Mouse (Mus musculus) limb, embryonic 13.5 days (tissue): ENCODE data around the gene Prkag3. TPM values are rescaled to one million over a fixed set of nuclear protein-coding genes. Genes with fewer than 3 reads are reported as not detected.

ENCODE experiments used
- ATAC-seq: fragments of 200-750 bp; cut with Nextera tagmentation; 2 replicates; pipeline ENCODE4 v1.8.0; 2017; ENCODE audit warnings: low read depth, moderate number of reproducible peaks, moderate TSS enrichment; ENCODE audit not compliant: low FRiP score
- H3K27ac ChIP-seq: fragments of 300-500 bp; sonication (generic); 2 replicates; pipeline ENCODE4 v1.5.1; 2015; ENCODE audit warnings: inconsistent platforms, mild to moderate bottlenecking, moderate library complexity
- H3K27me3 ChIP-seq: fragments of 300-500 bp; sonication (generic); 2 replicates; pipeline ENCODE4 v1.6.1; 2015; ENCODE audit warnings: mild to moderate bottlenecking, inconsistent platforms
- H3K36me3 ChIP-seq: fragments of 300-500 bp; sonication (generic); 2 replicates; pipeline ENCODE4 v1.6.1; 2015; ENCODE audit warnings: inconsistent platforms, mild to moderate bottlenecking, moderate library complexity
- H3K4me1 ChIP-seq: fragments of 300-500 bp; sonication (generic); 2 replicates; pipeline ENCODE4 v1.6.1; 2015; ENCODE audit warnings: inconsistent platforms
- H3K4me2 ChIP-seq: fragments of 300-500 bp; sonication (generic); replicated peaks from 2 replicates; pipeline ENCODE4 v1.6.1; 2015; ENCODE audit warnings: inconsistent platforms, mild to moderate bottlenecking, moderate library complexity
- H3K4me3 ChIP-seq: fragments of 300-500 bp; sonication (generic); 2 replicates; pipeline ENCODE4 v1.5.1; 2015; ENCODE audit warnings: moderate library complexity, mild to moderate bottlenecking, inconsistent platforms
- H3K9ac ChIP-seq: fragments of 300-500 bp; sonication (generic); 2 replicates; pipeline ENCODE4 v1.6.1; 2015; ENCODE audit warnings: mild to moderate bottlenecking, inconsistent platforms
- H3K9me3 ChIP-seq: fragments of 300-500 bp; sonication (generic); 2 replicates; pipeline ENCODE4 v1.6.1; 2016; ENCODE audit warnings: inconsistent platforms
- WGBS: fragments of 180-500 bp; shearing (Covaris S2); methylation state at CpG from one replicate; pipeline ENCODE4 v1.1.7; 2015; 5-methylcytosine and 5-hydroxymethylcytosine counted together
- polyA plus RNA-seq: library from polyadenylated mRNA; unstranded; fragments of >200 nt; fragmentation: Nextera tagmentation; extraction: Ambion mirVana; gene quantifications from 2 replicates; pipeline ENCODE4 v1.2.1, GENCODE M21; 2015

Gene Prkag3
- polyA plus RNA-seq, 1 experiment from 2014 or later, result 1.9 TPM

DNA sequence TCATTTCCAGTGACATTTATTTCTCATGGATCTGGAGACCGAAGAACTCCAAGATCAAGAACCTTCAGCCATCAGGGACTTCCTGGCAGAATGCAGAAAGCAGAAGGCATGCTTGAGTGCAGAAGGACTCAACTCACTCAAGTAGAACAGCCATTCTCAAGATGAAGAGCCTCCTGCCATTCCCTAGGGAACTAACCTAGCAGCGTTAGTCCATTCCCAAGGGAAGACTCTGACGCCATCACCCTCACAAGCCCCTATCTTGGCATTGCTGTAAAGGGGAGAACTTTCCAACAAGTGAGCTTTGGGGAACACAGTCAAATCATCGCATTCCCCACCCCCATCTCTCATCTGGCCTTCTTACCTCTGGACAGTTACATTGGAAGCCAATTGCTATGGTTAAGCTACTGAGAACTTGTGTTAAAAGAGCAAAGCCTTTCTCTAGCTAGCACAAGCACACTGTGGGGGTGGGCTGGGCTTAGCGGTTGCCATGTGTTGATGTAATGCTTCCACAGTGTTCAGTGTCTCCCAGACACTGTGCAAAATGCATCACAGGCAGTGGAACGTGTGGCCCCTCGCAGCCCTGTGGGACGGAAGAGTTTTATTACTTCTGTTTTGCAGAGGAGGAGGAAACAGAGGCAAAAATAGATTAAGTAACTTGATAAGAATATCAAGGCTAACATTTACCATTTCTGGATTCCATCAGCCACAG, 4.4 kb upstream of the Prkag3 start:
- WGBS, result 78% methylated on average over 8 of the region's 8 CpGs
- H3K4me2 ChIP-seq, result no peak overlapping the region
- no peaks in the 10 kb centered on the region for H3K36me3 ChIP-seq
- H3K4me1 ChIP-seq, result peaks cover 6% of the 10 kb centered on the region; the same call in 1 of the 2 replicates
- ATAC-seq, result no peak
- H3K9me3 ChIP-seq, result no peaks in the 10 kb centered on the region
- no peak overlapping the region for H3K9ac ChIP-seq
- H3K4me3 ChIP-seq, result no peak overlapping the region
- peaks cover 15% of the 10 kb centered on the region for H3K27me3 ChIP-seq
- no peak overlapping the region for H3K27ac ChIP-seq

- Histone ChIP-seq H3K27me3 (peaks cover 20% of the 10 kb centered on the region), H3K4me3 (no peak overlapping the region), H3K27ac (no peak overlapping the region), H3K36me3 (no peaks in the 10 kb centered on the region), H3K9ac (no peak overlapping the region), H3K4me1 (peaks cover 7% of the 10 kb centered on the region; the same call in 1 of the 2 replicates), H3K4me2 (no peak overlapping the region), H3K9me3 (no peaks in the 10 kb centered on the region)
- ATAC-seq, result no peak
- 93% methylated on average over 3 of the region's 3 CpGs for WGBS
These were observed 3.8 kb upstream of the Prkag3 start for GRCm38 (mm10) chr1:74752833-74753232.

- Histone ChIP-seq H3K9ac (no peak overlapping the region), H3K27ac (no peak overlapping the region), H3K36me3 (no peaks in the 10 kb centered on the region), H3K4me3 (no peak overlapping the region), H3K9me3 (no peaks in the 10 kb centered on the region), H3K4me2 (no peak overlapping the region), H3K4me1 (peaks cover 7% of the 10 kb centered on the region; the same call in 1 of the 2 replicates), H3K27me3 (peaks cover 27% of the 10 kb centered on the region)
- no peak for ATAC-seq
- 83% methylated on average over 8 of the region's 8 CpGs for WGBS
These were observed 3.1 kb upstream of the Prkag3 start for GRCm38 (mm10) chr1:74752150-74752549.

DNA sequence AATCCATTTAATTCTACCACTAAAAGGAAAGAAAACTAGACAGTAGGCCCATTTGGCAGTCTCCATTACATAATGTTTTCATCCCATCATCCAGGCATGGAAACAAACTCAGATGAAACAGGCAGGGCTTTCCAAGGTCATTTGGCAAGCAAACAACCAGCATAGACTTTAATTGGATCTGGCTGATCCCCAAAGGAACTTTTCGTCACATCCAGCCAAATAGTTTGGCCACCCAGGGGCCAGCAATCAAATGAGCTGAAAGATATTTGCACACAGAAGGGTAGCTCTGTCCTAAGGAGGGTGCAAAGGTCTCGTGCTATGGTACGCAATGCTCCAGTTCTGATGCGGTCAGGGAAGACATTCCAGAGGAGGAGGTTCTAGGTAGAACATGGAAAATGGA, 1.7 kb upstream of the Prkag3 start:
- Histone ChIP-seq H3K27ac (no peak overlapping the region), H3K9ac (no peak overlapping the region), H3K4me3 (no peak overlapping the region), H3K4me1 (peaks cover 7% of the 10 kb centered on the region; the same call in 1 of the 2 replicates), H3K36me3 (no peaks in the 10 kb centered on the region), H3K4me2 (no peak overlapping the region), H3K27me3 (peaks cover 29% of the 10 kb centered on the region), H3K9me3 (no peaks in the 10 kb centered on the region)
- WGBS, result 79% methylated on average over 4 of the region's 4 CpGs
- no peak for ATAC-seq

DNA sequence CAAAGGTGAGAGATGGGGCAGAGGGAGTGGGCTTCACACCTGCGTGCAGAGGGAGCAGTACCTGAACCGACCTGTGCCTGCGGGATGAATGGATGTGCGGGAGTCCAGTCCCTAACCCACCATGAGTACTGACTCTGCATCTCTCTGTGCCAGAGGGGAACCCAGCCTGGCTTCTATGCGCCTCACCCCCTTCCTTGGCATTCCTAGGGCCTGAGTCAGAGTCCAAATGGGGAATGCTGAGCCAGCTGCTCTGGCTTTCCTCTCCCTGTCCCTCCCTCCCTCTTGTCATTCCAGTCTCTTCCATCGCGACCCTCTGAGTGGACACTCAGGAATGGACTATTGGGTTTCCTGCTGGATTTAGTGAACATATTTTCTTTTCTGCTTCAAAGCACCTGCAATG, 280 bp upstream of the Prkag3 start:
- WGBS, result 65% methylated on average over 7 of the region's 7 CpGs
- H3K4me3 ChIP-seq, result no peak overlapping the region; the same call in 1 of the 2 replicates
- no peaks in the 10 kb centered on the region for H3K36me3 ChIP-seq
- H3K4me1 ChIP-seq, result peaks cover 7% of the 10 kb centered on the region; the same call in 1 of the 2 replicates
- no peak overlapping the region for H3K27ac ChIP-seq
- ATAC-seq, result peak; percentile 70; the same call in 1 of the 2 replicates
- H3K27me3 ChIP-seq, result peaks cover 29% of the 10 kb centered on the region
- H3K9ac ChIP-seq, result no peak overlapping the region
- H3K4me2 ChIP-seq, result peak overlapping the region; percentile 59
- no peaks in the 10 kb centered on the region for H3K9me3 ChIP-seq

GRCm38 (mm10) chr1:74747335-74747734, 1.7 kb downstream of the Prkag3 start:
- no peak overlapping the region for H3K4me2 ChIP-seq
- H3K4me3 ChIP-seq, result no peak overlapping the region
- no peak overlapping the region for H3K27ac ChIP-seq
- H3K9ac ChIP-seq, result no peak overlapping the region
- H3K4me1 ChIP-seq, result peaks cover 7% of the 10 kb centered on the region; the same call in 1 of the 2 replicates
- no peak for ATAC-seq
- WGBS, result 72% methylated on average over 5 of the region's 5 CpGs
- no peaks in the 10 kb centered on the region for H3K9me3 ChIP-seq
- H3K36me3 ChIP-seq, result no peaks in the 10 kb centered on the region
- H3K27me3 ChIP-seq, result peaks cover 29% of the 10 kb centered on the region

DNA sequence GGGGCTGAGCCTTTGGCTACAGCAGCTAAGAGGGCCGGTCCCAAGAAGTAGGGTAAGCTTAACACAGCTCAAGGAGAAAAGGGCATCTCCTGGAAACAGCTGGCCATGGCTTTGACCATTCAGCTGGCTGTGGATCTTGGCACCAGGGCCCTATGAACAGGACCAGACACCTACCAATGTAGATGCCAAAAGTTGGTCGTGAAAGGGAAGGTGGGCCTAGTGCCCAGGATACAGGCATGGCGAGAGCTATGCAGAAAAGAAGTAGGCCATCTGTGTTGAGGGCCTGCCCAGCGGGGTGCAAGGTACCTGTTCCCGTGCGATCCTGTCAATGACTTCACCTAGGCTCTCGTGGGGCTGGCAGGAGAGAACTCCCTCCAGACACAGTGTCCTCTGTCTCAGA, 8.2 kb downstream of the Prkag3 start:
- Histone ChIP-seq H3K27me3 (no peaks in the 10 kb centered on the region), H3K4me1 (no peaks in the 10 kb centered on the region), H3K27ac (no peak overlapping the region), H3K9ac (no peak overlapping the region), H3K36me3 (no peaks in the 10 kb centered on the region), H3K4me3 (no peak overlapping the region), H3K9me3 (no peaks in the 10 kb centered on the region), H3K4me2 (no peak overlapping the region)
- ATAC-seq, result no peak
- 68% methylated on average over 7 of the region's 7 CpGs for WGBS

- 84% methylated on average over 7 of the region's 7 CpGs for WGBS
- Histone ChIP-seq H3K27me3 (no peaks in the 10 kb centered on the region), H3K4me2 (no peak overlapping the region), H3K27ac (no peak overlapping the region), H3K4me1 (no peaks in the 10 kb centered on the region), H3K4me3 (no peak overlapping the region), H3K36me3 (no peaks in the 10 kb centered on the region), H3K9me3 (no peaks in the 10 kb centered on the region), H3K9ac (no peak overlapping the region)
- ATAC-seq, result no peak
These were observed 11.5 kb downstream of the Prkag3 start for GRCm38 (mm10) chr1:74737500-74737899.

DNA sequence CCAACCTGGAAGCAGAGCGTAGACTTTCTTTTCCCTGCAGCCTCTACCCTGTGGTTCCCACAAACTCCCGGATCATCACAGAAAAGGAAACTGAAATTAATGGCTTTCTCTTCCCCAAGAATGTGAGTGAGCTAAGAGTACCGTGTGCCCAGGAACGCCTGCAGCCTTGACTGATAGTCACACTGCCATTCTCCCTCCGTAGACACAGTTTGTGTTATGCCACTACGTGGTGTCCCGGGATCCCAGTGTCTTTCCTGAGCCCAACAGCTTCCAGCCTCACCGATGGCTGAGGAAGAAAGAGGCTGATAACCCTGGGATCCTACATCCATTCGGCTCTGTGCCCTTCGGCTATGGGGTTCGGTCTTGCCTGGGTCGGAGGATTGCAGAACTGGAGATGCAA, 12.0 kb downstream of the Prkag3 start:
- 93% methylated on average over 12 of the region's 12 CpGs for WGBS
- ATAC-seq, result no peak

GRCm38 (mm10) chr1:74728446-74728845, 20.6 kb downstream of the Prkag3 start:
- H3K4me3 ChIP-seq, result no peak overlapping the region
- WGBS, result 71% methylated on average over 8 of the region's 8 CpGs
- ATAC-seq, result no peak

More for the DNA sequence above, 12.0 kb downstream of the Prkag3 start:
- Histone ChIP-seq H3K9ac (no peak overlapping the region), H3K4me1 (no peaks in the 10 kb centered on the region), H3K27ac (no peak overlapping the region), H3K4me2 (no peak overlapping the region), H3K4me3 (no peak overlapping the region), H3K36me3 (no peaks in the 10 kb centered on the region), H3K9me3 (no peaks in the 10 kb centered on the region), H3K27me3 (no peaks in the 10 kb centered on the region)

DNA sequence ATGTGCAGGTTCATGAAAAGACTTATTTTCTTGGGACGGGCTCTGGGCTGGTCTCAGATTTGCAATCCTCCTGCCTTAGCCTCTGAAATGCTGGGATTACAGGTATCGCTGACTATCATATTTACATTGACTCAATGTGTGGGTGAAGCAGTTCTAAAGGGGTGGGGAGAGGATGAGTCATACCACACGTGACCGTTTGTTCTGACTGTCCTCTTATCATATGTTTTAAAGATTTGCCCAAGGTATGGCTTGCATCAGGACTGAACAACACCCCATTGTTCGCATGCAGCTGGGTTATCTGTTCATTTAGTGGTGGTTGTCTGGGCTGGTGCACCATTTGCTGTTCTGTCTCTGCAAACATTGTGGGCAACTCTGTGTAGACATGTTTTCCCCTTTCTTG, 22.3 kb downstream of the Prkag3 start:
- no peak for ATAC-seq
- Histone ChIP-seq H3K4me2 (no peak overlapping the region), H3K36me3 (no peaks in the 10 kb centered on the region), H3K27me3 (no peaks in the 10 kb centered on the region), H3K4me3 (no peak overlapping the region), H3K9me3 (0 out of 2 replicates have a peak, but pooled peaks cover 6% of the 10 kb centered on the region), H3K4me1 (no peaks in the 10 kb centered on the region), H3K27ac (no peak overlapping the region), H3K9ac (no peak overlapping the region)
- 78% methylated on average over 5 of the region's 5 CpGs for WGBS

More at GRCm38 (mm10) chr1:74728446-74728845, 20.6 kb downstream of the Prkag3 start:
- Histone ChIP-seq H3K9ac (no peak overlapping the region), H3K27ac (no peak overlapping the region), H3K9me3 (0 out of 2 replicates have a peak, but pooled peaks cover 5% of the 10 kb centered on the region), H3K4me1 (no peaks in the 10 kb centered on the region), H3K36me3 (no peaks in the 10 kb centered on the region), H3K4me2 (no peak overlapping the region), H3K27me3 (no peaks in the 10 kb centered on the region)

GRCm38 (mm10) chr1:74726114-74726513, 22.9 kb downstream of the Prkag3 start:
- H3K9ac ChIP-seq, result no peak overlapping the region
- 60% methylated on average over 5 of the region's 5 CpGs for WGBS
- H3K27me3 ChIP-seq, result no peaks in the 10 kb centered on the region
- H3K4me3 ChIP-seq, result no peak overlapping the region
- H3K36me3 ChIP-seq, result no peaks in the 10 kb centered on the region
- no peak for ATAC-seq
- H3K9me3 ChIP-seq, result 0 out of 2 replicates have a peak, but pooled peaks cover 6% of the 10 kb centered on the region
- no peak overlapping the region for H3K4me2 ChIP-seq
- H3K4me1 ChIP-seq, result no peaks in the 10 kb centered on the region
- H3K27ac ChIP-seq, result no peak overlapping the region

GRCm38 (mm10) chr1:74723748-74724147, 25.3 kb downstream of the Prkag3 start:
- H3K36me3 ChIP-seq, result no peaks in the 10 kb centered on the region
- no peak for ATAC-seq
- H3K4me1 ChIP-seq, result no peaks in the 10 kb centered on the region
- H3K27ac ChIP-seq, result no peak overlapping the region
- no peaks in the 10 kb centered on the region for H3K27me3 ChIP-seq
- no peak overlapping the region for H3K4me3 ChIP-seq
- H3K9me3 ChIP-seq, result 0 out of 2 replicates have a peak, but pooled peaks cover 6% of the 10 kb centered on the region
- H3K9ac ChIP-seq, result no peak overlapping the region
- 81% methylated on average over 2 of the region's 2 CpGs for WGBS
- H3K4me2 ChIP-seq, result no peak overlapping the region
